Mouse (Mus musculus) forebrain, embryonic 11.5 days (tissue): Measurements from ENCODE around the gene Pafah1b2. TPM values are rescaled to one million over a fixed set of nuclear protein-coding genes. Genes with fewer than 3 reads are reported as not detected.
A peak's percentile ranks its signal among the peaks of the same experiment; 100 is the strongest.

Experiments
- ATAC-seq: fragments of 200-750 bp; cut with Nextera tagmentation; replicated peaks from 2 replicates; pipeline ENCODE4 v1.8.0; 2017; ENCODE audit warnings: moderate TSS enrichment; ENCODE audit not compliant: low FRiP score
- DNase-seq: peaks from one replicate; pipeline ENCODE4 v3.0.0-alpha.2; 2017; ENCODE audit warnings: low spot score
- H3K27ac ChIP-seq: fragments of 300-500 bp; sonication (generic); 2 replicates; pipeline ENCODE4 v1.5.1; 2014; ENCODE audit warnings: low read depth, low read length
- H3K27me3 ChIP-seq: fragments of 300-500 bp; sonication (generic); 2 replicates; pipeline ENCODE4 v1.6.1; 2014; ENCODE audit warnings: mild to moderate bottlenecking, low read length, mixed read lengths; ENCODE audit not compliant: control insufficient read depth, insufficient read depth
- H3K36me3 ChIP-seq: fragments of 300-500 bp; sonication (generic); 2 replicates; pipeline ENCODE4 v1.6.1; 2014; ENCODE audit warnings: mild to moderate bottlenecking, low read length, moderate library complexity, mixed read lengths; ENCODE audit not compliant: control insufficient read depth, insufficient read depth
- H3K4me1 ChIP-seq: fragments of 300-500 bp; sonication (generic); replicated peaks from 2 replicates; pipeline ENCODE4 v1.6.1; 2014; ENCODE audit warnings: low read length, mixed read lengths; ENCODE audit not compliant: control insufficient read depth, insufficient read depth
- H3K4me2 ChIP-seq: fragments of 300-500 bp; sonication (generic); 2 replicates; pipeline ENCODE4 v1.6.1; 2014; ENCODE audit warnings: low read depth, mild to moderate bottlenecking, low read length, moderate library complexity, mixed read lengths; ENCODE audit not compliant: severe bottlenecking
- H3K4me3 ChIP-seq: fragments of 300-500 bp; sonication (generic); 2 replicates; pipeline ENCODE4 v1.5.1; 2014; ENCODE audit warnings: low read depth, low read length
- H3K9ac ChIP-seq: fragments of 300-500 bp; sonication (generic); 2 replicates; pipeline ENCODE4 v1.6.1; 2014; ENCODE audit warnings: low read length
- H3K9me3 ChIP-seq: fragments of 300-500 bp; sonication (generic); 2 replicates; pipeline ENCODE4 v1.6.1; 2016; ENCODE audit warnings: low read length, mixed read lengths; ENCODE audit not compliant: control insufficient read depth
- WGBS: fragments of 180-500 bp; shearing (Covaris S2); extraction: QIAGEN DNeasy Blood & Tissue Kit; methylation state at CpG from one replicate; pipeline ENCODE4 v1.1.7; 2014; 5-methylcytosine and 5-hydroxymethylcytosine counted together
- polyA plus RNA-seq: library from polyadenylated mRNA; unstranded; fragments of >200 nt; fragmentation: Nextera tagmentation; extraction: Ambion mirVana; gene quantifications from 2 replicates; pipeline ENCODE4 v1.2.1, GENCODE M21; 2014

Pafah1b2 gene
- polyA plus RNA-seq, 1 experiment from 2014 or later: 274 TPM

DNA sequence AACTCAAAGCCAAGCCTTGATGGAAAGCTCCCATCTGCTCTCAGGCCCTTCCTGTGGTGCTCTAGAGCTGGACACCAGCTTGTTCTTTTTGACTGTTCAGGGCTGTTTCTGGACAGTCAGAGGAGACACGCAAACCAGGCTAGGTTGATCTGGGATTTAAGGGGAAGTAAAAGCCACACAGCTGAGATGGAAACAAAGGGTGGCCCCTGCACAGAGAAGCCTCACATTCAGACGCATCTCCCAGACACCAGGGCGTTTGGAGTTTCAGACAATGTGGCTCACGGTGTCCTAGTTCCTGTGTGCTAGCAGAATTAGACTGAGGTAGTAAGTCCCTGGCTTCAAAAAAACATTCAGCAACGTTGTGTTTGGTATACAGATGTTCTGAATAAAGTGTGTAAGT lies 6.3 kb downstream of the Pafah1b2 start:
- H3K9ac ChIP-seq: no peak overlapping the region
- no peak for DNase-seq
- H3K4me2 ChIP-seq: no peak overlapping the region
- no peaks in the 10 kb centered on the region for H3K36me3 ChIP-seq
- no peak overlapping the region for H3K27ac ChIP-seq
- no peak for ATAC-seq
- 0 out of 2 replicates have a peak, but pooled peaks cover 2% of the 10 kb centered on the region for H3K4me1 ChIP-seq
- WGBS: 58% methylated on average over 5 of the region's 5 CpGs
- no peaks in the 10 kb centered on the region for H3K27me3 ChIP-seq
- no peak overlapping the region for H3K4me3 ChIP-seq
- no peaks in the 10 kb centered on the region for H3K9me3 ChIP-seq

DNA sequence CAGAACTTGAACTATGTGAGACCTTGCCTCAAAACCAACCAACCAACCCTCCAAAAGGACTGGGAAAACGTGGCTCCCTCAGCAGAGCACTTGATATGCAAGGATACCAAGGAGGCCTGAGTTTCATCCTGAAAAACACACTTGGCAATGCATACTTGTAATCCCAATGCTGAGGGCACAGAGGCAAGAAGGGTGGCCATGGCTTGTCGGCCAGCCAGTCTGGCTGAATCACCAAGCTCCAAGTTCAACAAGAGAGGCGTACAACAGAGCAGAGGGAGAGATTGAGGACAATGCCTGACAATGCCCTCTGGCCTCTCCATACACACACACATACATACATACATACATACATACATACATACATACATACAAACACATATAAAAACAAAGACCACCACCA lies 8.0 kb downstream of the Pafah1b2 start:
- no peaks in the 10 kb centered on the region for H3K9me3 ChIP-seq
- H3K27ac ChIP-seq: no peak overlapping the region
- H3K36me3 ChIP-seq: no peaks in the 10 kb centered on the region
- H3K4me1 ChIP-seq: no peaks in the 10 kb centered on the region
- H3K9ac ChIP-seq: no peak overlapping the region
- H3K27me3 ChIP-seq: no peaks in the 10 kb centered on the region
- no peak overlapping the region for H3K4me3 ChIP-seq
- ATAC-seq: no peak
- 67% methylated on average over 3 of the region's 3 CpGs for WGBS
- no peak for DNase-seq
- no peak overlapping the region for H3K4me2 ChIP-seq

DNA sequence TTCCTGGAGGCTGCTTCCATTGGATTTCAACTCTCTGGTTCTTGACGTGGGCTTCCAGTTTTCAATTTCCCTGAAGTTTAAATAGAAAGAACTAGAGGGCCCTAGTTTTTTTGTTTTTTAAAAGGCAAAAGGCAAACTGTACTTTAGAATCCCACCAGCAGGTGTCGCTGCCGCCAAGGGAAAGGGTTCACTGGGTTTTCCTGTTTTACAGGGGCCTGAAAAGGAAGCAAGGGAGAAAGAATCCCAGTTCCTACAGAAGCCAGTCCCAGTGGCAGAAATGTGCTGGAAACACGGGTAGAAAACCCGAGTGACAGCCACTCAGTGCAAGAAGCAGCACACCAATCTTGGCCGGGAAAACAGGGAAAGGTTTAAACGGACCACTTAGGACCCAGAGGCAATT lies 8.8 kb downstream of the Pafah1b2 start:
- DNase-seq (peak; percentile 88), ATAC-seq (no peak)
- H3K9ac ChIP-seq: no peak overlapping the region
- no peaks in the 10 kb centered on the region for H3K36me3 ChIP-seq
- WGBS: 11% methylated on average over 7 of the region's 7 CpGs
- H3K27ac ChIP-seq: no peak overlapping the region
- H3K4me3 ChIP-seq: no peak overlapping the region
- H3K4me2 ChIP-seq: no peak overlapping the region
- no peaks in the 10 kb centered on the region for H3K9me3 ChIP-seq
- H3K27me3 ChIP-seq: no peaks in the 10 kb centered on the region
- no peaks in the 10 kb centered on the region for H3K4me1 ChIP-seq

DNA sequence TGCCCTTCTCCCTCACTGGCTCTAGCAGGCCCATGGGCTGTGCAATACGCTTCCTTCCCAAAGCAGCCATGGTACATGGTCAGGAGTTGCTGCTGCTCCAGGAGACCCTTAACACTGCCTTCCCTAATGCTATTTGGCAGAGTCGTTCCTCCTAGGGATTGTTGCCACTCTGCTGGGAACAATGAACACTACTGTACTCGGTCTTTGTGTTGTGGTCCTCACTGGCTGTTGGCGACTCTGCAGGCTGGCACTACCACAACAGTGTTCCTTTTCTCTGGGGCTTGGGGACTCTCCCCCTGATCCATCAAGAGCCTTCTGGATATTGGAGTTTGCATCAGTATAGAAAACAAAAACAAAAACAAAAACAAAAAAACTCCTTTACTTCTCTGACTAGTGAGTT lies 13.5 kb downstream of the Pafah1b2 start:
- Histone ChIP-seq H3K27ac (no peak overlapping the region), H3K4me1 (no peaks in the 10 kb centered on the region), H3K4me2 (no peak overlapping the region), H3K27me3 (no peaks in the 10 kb centered on the region), H3K9ac (no peak overlapping the region), H3K36me3 (no peaks in the 10 kb centered on the region), H3K4me3 (no peak overlapping the region), H3K9me3 (no peaks in the 10 kb centered on the region)
- DNase-seq (no peak), ATAC-seq (no peak)
- WGBS: 71% methylated on average over 4 of the region's 4 CpGs

DNA sequence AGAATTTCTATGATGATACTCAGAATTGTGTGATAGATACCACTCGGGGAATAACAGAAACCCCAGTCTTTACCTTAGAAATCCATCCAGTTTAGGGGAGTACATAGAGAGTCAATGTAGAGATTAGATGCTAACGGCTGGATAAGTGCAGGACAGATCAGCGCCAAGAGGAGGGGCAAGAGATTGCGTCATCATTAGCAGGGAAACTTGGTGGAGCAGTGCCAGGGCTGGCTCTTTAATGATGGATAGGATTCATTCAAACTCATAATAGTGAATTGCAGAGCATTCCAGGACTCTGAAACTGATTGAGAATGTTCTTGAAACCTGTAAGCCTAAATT lies 27.3 kb downstream of the Pafah1b2 start:
- H3K9me3 ChIP-seq: no peaks in the 10 kb centered on the region
- H3K4me2 ChIP-seq: peak overlapping the region; percentile 95
- H3K27ac ChIP-seq: peak overlapping the region; percentile 91
- H3K4me1 ChIP-seq: peaks cover 2% of the 10 kb centered on the region; the same call in 1 of the 2 replicates
- H3K36me3 ChIP-seq: no peaks in the 10 kb centered on the region; the same call in 1 of the 2 replicates
- DNase-seq: peak; percentile 58
- under 1% methylated on average over 4 of the region's 4 CpGs for WGBS
- no peaks in the 10 kb centered on the region for H3K27me3 ChIP-seq
- ATAC-seq: peak; percentile 72
- peak overlapping the region; percentile 98 for H3K9ac ChIP-seq
- H3K4me3 ChIP-seq: peak overlapping the region; percentile 98

DNA sequence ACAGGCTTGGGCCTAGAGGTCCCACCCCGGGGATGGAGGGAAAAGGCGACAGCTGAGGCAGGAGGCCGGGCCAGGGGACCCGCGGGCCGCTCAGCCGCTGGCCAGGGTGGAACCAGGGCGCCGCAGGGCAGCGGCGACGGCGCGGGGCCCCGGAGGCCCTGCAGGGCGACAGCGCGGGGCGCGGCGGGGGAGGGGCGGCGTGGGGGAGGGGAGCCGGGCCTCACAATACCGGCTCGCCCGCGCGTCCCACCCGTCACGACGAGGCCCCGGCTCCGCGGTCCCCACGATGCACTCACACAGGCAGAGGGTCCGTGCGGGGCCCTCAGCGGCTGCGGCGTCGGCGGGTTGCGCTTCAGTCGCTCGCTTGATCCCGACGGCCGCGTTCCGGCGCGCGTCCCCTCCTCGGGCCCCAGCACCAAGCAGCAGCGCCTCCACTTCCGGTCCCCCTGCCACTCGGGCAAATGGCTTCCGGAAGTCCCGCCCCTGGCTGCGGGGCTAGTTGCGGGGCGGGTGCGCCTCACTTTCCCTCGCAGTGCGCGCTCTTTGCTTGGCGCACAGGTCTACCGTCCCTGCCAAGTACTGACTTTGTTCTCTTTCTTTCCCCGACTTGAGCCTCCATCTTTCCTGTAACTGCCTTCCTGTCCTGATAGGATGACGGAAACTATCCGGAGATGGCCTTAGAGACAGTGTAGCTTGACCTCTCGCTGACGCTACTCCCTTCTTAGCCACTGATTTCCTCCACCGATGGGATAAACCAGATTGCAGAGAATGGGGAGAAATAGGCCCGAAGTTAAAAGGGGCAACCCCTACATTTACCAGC lies 27.9 kb downstream of the Pafah1b2 start:
- Histone ChIP-seq H3K4me1 (peaks cover 2% of the 10 kb centered on the region; the same call in 1 of the 2 replicates), H3K9ac (peak overlapping the region; percentile 98), H3K4me3 (peak overlapping the region; percentile 98), H3K36me3 (no peaks in the 10 kb centered on the region; the same call in 1 of the 2 replicates), H3K27me3 (no peaks in the 10 kb centered on the region), H3K9me3 (no peaks in the 10 kb centered on the region), H3K4me2 (peak overlapping the region; percentile 95), H3K27ac (peak overlapping the region; percentile 91)
- under 1% methylated on average over 52 of the region's 76 CpGs for WGBS
- ATAC-seq: peak; percentile 94
- DNase-seq: peak; percentile 96

DNA sequence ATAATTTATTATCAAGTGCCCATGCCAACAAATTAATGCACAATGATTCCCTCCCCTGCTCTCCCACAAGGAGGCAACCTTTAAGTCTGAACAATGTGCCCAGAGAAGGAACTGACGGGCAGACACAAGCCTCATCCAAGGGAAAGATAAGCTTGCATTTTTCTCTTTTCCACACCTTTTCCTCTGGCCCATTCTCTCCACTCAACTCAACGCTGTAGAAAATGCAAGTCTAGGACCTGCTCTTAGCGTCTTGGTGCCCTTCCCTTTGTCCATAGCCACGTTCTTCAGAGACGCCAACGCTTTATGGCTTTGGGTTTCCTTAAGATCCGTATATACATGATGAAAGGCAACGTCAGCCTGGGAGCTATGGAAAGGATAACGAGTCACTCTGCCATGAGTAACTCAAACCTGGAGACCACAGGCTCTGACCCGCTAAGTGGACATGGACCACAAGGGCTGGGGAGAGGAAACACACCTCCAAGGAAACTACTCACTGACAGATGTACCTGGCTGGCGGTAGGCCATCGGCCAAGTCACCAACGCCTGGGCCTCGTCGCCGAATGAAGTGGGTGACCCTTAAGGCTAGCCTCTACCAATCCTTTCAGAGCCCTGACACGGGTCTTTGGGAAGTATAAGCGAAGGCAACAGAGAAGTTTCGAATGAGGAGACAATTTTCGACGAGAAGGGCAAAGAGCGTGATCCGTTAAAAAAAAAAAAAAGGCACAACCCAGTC lies 28.6 kb downstream of the Pafah1b2 start:
- Histone ChIP-seq H3K27ac (peak overlapping the region; percentile 91), H3K4me3 (peak overlapping the region; percentile 98), H3K9ac (peak overlapping the region; percentile 98), H3K36me3 (no peaks in the 10 kb centered on the region; the same call in 1 of the 2 replicates), H3K27me3 (no peaks in the 10 kb centered on the region), H3K4me1 (peaks cover 2% of the 10 kb centered on the region; the same call in 1 of the 2 replicates), H3K4me2 (peak overlapping the region; percentile 95), H3K9me3 (no peaks in the 10 kb centered on the region)
- ATAC-seq: 0 out of 2 replicates have a peak, but pooled peaks have one; percentile 8
- peak; percentile 58 for DNase-seq
- 3% methylated on average over 23 of the region's 23 CpGs for WGBS

DNA sequence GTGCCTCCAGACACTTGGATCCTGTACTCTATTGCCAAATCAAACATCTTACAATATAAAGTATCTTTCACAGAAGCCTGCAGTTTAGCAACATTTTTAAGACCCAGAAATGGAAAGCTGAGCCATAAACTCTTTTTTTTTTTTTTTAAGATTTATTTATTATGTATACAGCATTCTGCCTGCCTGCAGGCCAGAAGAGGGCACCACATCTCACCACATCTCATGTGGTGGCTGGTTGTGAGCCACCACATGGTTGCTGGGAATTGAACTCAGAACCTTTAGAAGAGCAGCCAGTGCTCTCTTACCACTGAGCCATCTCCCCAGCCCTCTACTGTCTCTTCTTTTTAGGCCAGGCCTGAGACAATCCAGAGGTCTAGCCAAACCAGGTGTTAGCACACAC lies 31.2 kb downstream of the Pafah1b2 start:
- no peak for ATAC-seq
- Histone ChIP-seq H3K9ac (no peak overlapping the region), H3K4me1 (peaks cover 2% of the 10 kb centered on the region; the same call in 1 of the 2 replicates), H3K9me3 (no peaks in the 10 kb centered on the region), H3K36me3 (no peaks in the 10 kb centered on the region; the same call in 1 of the 2 replicates), H3K4me2 (no peak overlapping the region), H3K27me3 (no peaks in the 10 kb centered on the region), H3K27ac (no peak overlapping the region), H3K4me3 (no peak overlapping the region)
- no peak for DNase-seq
